Mouse (Mus musculus) limb, embryonic 10.5 days (tissue): ENCODE results near the gene Kif17. TPM values are rescaled to one million over a fixed set of nuclear protein-coding genes. Genes with fewer than 3 reads are reported as not detected.

Source experiments
- DNase-seq: peaks from one replicate; pipeline ENCODE4 v3.0.0-alpha.2; 2017; ENCODE audit warnings: low spot score
- H3K27ac ChIP-seq: fragments of 300-500 bp; sonication (generic); 2 replicates; pipeline ENCODE4 v1.5.1; 2016; ENCODE audit warnings: mild to moderate bottlenecking
- H3K27me3 ChIP-seq: fragments of 300-500 bp; sonication (generic); 2 replicates; pipeline ENCODE4 v1.6.1; 2016; ENCODE audit warnings: low read depth, mild to moderate bottlenecking; ENCODE audit not compliant: poor library complexity, severe bottlenecking
- H3K36me3 ChIP-seq: fragments of 300-500 bp; sonication (generic); 2 replicates; pipeline ENCODE4 v1.6.1; 2016; ENCODE audit warnings: mild to moderate bottlenecking, moderate library complexity
- H3K4me1 ChIP-seq: fragments of 300-500 bp; sonication (generic); 2 replicates; pipeline ENCODE4 v1.6.1; 2016
- H3K4me3 ChIP-seq: fragments of 300-500 bp; sonication (generic); 2 replicates; pipeline ENCODE4 v1.5.1; 2016; ENCODE audit warnings: mild to moderate bottlenecking, moderate library complexity
- H3K9me3 ChIP-seq: fragments of 300-500 bp; sonication (generic); replicated peaks from 2 replicates; pipeline ENCODE4 v1.6.1; 2016; ENCODE audit warnings: mild to moderate bottlenecking
- WGBS: fragments of 180-500 bp; shearing (Covaris S2); methylation state at CpG from one replicate; pipeline ENCODE4 v1.1.7; 2016; 5-methylcytosine and 5-hydroxymethylcytosine counted together
- polyA plus RNA-seq: library from polyadenylated mRNA; unstranded; fragments of >200 nt; fragmentation: Nextera tagmentation; extraction: Ambion mirVana; gene quantifications from 2 replicates; pipeline ENCODE4 v1.2.1, GENCODE M21; 2016

Gene Kif17
- polyA plus RNA-seq, 1 experiment from 2014 or later, result 0.99 TPM

DNA sequence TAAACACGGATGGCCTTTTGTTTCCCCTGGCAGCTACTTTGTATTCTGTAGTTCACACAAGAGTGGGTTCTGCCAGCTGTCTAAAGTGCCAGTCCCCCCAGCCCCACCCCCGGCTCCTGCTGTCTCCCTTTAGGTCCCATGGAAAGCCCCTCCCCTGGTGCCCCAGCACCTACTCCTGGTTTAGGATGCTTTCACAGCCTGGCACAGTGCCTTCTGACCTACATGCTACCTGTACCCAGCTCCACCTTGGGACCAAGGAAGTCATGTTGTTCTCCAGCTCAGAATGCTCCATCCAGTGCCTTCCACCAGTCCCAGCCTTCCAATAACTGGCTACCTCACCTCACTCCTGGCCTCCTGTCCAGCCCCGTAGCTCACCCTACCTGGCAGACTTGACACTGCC is 56.8 kb downstream of the Kif17 start:
- H3K27ac ChIP-seq, result no peak overlapping the region
- no peak overlapping the region for H3K4me3 ChIP-seq
- DNase-seq, result no peak
- no peaks in the 10 kb centered on the region for H3K27me3 ChIP-seq
- peaks cover 20% of the 10 kb centered on the region for H3K4me1 ChIP-seq
- 99% methylated on average over 3 of the region's 3 CpGs for WGBS
- peaks cover 57% of the 10 kb centered on the region for H3K36me3 ChIP-seq
- H3K9me3 ChIP-seq, result no peaks in the 10 kb centered on the region

DNA sequence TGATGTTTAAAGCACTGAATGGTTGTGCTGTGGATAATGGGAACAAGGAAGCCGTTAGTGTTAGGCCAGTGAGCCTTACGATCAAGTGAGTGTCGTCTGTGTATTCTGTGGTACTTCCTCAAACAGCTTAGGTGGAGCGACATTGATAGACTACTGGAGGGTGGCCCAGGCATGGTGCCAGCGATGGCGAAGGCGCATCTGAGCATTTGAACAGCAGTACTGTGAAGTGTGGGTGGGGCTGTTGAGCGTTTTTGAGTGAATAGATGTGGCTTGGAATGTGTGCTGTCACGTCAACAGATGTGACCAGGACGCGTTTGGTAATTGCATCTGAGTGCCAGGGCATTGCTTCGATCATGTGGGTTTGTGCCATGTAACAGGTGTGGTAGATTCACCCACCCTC is 57.5 kb downstream of the Kif17 start:
- H3K4me3 ChIP-seq, result no peak overlapping the region
- peaks cover 20% of the 10 kb centered on the region for H3K4me1 ChIP-seq
- no peak for DNase-seq
- WGBS, result 94% methylated on average over 12 of the region's 12 CpGs
- no peaks in the 10 kb centered on the region for H3K9me3 ChIP-seq
- H3K27ac ChIP-seq, result no peak overlapping the region
- H3K27me3 ChIP-seq, result no peaks in the 10 kb centered on the region
- peaks cover 64% of the 10 kb centered on the region for H3K36me3 ChIP-seq

DNA sequence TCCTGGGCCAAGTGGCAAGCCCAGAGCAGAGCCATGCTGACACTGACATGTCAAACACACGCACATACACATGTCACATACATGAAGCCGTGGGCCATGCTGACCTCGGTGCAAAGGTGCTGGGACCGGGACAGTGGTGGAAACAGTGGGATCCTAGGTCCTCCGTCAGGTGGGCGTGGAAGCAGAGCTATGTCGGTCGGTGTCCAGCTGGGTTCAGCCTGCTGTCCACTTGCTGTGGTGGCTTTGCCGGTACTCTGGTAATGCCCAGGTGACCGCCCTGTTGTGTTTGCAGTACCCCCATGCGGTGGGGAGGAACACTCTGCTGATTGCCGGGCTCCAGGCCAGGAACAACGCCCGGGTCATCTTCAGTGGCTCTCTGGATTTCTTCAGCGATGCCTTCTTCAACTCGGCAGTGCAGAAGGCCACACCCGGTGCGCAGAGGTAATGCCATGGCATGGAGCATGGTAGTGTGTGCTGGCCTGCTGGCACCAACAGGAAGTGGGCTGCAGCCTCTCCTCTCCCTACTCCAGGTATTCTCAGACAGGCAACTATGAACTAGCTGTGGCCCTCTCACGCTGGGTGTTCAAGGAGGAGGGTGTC is 60.2 kb downstream of the Kif17 start:
- Histone ChIP-seq H3K4me1 (peaks cover 7% of the 10 kb centered on the region), H3K9me3 (no peaks in the 10 kb centered on the region), H3K27ac (no peak overlapping the region), H3K4me3 (no peak overlapping the region), H3K36me3 (peaks cover 91% of the 10 kb centered on the region), H3K27me3 (no peaks in the 10 kb centered on the region)
- 95% methylated on average over 19 of the region's 19 CpGs for WGBS
- no peak for DNase-seq

DNA sequence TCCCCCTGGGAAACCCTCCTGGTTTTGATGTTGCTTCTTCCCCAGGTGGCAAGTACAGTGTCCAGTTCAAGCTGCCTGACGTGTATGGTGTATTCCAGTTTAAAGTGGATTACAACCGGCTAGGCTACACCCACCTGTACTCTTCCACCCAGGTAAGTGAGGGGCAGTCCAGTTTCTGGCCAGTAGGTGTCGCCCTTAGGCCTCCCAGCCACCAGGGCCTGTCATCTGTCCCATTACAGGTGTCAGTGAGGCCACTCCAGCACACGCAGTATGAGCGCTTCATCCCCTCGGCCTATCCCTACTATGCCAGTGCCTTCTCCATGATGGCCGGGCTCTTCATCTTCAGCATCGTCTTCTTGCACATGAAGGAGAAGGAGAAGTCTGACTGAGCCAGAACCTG is 61.4 kb downstream of the Kif17 start:
- 73% methylated on average over 8 of the region's 8 CpGs for WGBS
- Histone ChIP-seq H3K4me3 (no peak overlapping the region), H3K36me3 (peaks cover 100% of the 10 kb centered on the region), H3K4me1 (no peaks in the 10 kb centered on the region), H3K9me3 (no peaks in the 10 kb centered on the region), H3K27ac (no peak overlapping the region), H3K27me3 (no peaks in the 10 kb centered on the region)
- DNase-seq, result peak; percentile 48

GRCm38 (mm10) chr4:138312105-138312504 is 61.9 kb downstream of the Kif17 start:
- Histone ChIP-seq H3K9me3 (no peaks in the 10 kb centered on the region), H3K27ac (no peak overlapping the region), H3K4me1 (no peaks in the 10 kb centered on the region), H3K36me3 (peaks cover 100% of the 10 kb centered on the region), H3K27me3 (no peaks in the 10 kb centered on the region), H3K4me3 (no peak overlapping the region)
- WGBS, result 94% methylated on average over 3 of the region's 3 CpGs
- DNase-seq, result no peak

- no peaks in the 10 kb centered on the region for H3K4me1 ChIP-seq
- no peak for DNase-seq
- WGBS, result 92% methylated on average over 11 of the region's 11 CpGs
- no peaks in the 10 kb centered on the region for H3K9me3 ChIP-seq
- no peak overlapping the region for H3K27ac ChIP-seq
- no peak overlapping the region for H3K4me3 ChIP-seq
- H3K36me3 ChIP-seq, result peaks cover 100% of the 10 kb centered on the region
- no peaks in the 10 kb centered on the region for H3K27me3 ChIP-seq
These were observed 62.8 kb downstream of the Kif17 start for GRCm38 (mm10) chr4:138313021-138313420.

DNA sequence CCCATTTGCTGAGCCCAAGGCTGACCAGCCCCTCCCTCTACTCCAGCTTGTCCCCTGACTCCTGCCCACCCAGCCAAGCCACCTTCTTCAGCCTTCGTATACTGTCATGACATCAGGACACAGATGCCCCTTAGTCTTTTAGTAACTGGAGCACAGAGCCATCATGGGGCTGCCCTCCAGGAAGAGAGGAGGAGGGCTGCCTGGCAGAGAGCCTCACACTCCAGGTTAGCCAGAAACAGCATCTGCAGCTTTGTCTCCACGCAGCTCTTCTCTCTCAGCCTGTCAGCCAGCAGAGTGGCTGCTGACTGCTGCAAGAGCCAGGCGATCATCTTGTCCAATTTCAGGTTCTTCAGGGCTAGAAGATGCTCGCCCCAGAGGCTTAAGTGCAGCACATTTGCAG is 63.6 kb downstream of the Kif17 start:
- no peaks in the 10 kb centered on the region for H3K9me3 ChIP-seq
- H3K27ac ChIP-seq, result no peak overlapping the region
- H3K27me3 ChIP-seq, result no peaks in the 10 kb centered on the region
- no peak for DNase-seq
- no peak overlapping the region for H3K4me3 ChIP-seq
- peaks cover 93% of the 10 kb centered on the region for H3K36me3 ChIP-seq
- 89% methylated on average over 4 of the region's 4 CpGs for WGBS
- H3K4me1 ChIP-seq, result no peaks in the 10 kb centered on the region

- WGBS, result 76% methylated on average over 9 of the region's 9 CpGs
These were observed 65.5 kb downstream of the Kif17 start for GRCm38 (mm10) chr4:138315781-138316180.

DNA sequence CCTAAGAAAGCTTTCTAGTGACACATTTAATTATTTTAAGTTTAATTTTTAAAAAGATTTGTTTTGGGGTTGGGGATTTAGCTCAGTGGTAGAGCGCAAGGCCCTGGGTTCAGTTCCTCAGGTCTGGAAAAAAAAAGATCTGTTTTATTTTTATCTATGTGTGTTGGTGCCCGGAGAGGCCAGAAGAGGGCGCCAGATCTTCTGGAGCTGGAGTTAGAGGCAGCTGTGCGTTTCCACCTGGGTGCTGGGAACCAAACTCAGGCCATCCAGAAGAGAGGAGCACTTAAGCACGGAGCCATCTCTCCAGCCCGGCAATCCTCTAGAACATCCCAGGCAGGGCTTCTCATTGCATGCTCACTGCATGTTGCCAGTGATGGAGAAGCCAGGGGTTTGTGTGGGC is 66.1 kb downstream of the Kif17 start:
- H3K27ac ChIP-seq, result no peak overlapping the region
- no peak overlapping the region for H3K4me3 ChIP-seq
- no peaks in the 10 kb centered on the region for H3K4me1 ChIP-seq
- H3K36me3 ChIP-seq, result peaks cover 78% of the 10 kb centered on the region
- H3K9me3 ChIP-seq, result no peaks in the 10 kb centered on the region
- no peak for DNase-seq
- 90% methylated on average over 6 of the region's 6 CpGs for WGBS
- H3K27me3 ChIP-seq, result no peaks in the 10 kb centered on the region

More at GRCm38 (mm10) chr4:138315781-138316180, 65.5 kb downstream of the Kif17 start:
- peaks cover 84% of the 10 kb centered on the region for H3K36me3 ChIP-seq
- H3K4me3 ChIP-seq, result no peak overlapping the region
- H3K4me1 ChIP-seq, result no peaks in the 10 kb centered on the region
- H3K27me3 ChIP-seq, result no peaks in the 10 kb centered on the region
- no peaks in the 10 kb centered on the region for H3K9me3 ChIP-seq
- no peak overlapping the region for H3K27ac ChIP-seq
- peak; percentile 44 for DNase-seq

DNA sequence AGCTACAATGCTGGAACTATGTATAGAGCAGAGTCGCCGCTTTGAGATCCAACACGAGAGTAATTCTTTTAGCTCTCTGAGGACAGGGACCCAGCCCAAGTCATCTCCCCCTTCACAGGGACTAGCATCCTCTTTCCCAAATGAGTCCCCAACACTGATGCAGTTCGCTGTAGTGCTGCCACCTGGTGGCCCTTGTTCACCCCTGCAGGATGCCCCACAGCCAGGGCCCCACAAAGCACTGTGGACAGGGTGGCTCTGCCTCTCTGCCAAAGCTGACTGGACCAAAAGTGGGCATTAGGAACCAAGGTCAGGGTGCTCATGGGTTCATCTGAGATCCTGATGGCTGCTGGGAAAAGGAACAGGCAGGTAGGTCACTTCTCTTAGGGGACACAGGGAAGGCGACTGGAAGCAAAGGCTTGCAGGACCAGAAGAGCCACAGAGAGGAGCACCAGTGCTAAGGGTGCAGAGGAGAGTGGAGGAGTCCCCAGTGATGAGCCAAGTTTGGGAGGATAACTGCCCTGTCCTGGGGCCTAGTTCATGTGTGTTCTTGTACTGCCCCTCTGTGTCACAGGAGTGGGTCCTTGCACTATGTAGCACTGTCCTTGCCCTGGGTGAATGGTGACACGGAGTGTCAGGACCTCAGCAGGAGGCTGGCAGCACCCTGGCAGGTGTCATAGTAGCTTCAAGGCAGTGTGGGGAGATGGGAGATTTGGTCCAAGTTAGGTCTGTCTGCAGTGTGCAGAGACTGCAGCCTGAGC is 68.5 kb downstream of the Kif17 start:
- H3K9me3 ChIP-seq, result no peaks in the 10 kb centered on the region
- DNase-seq, result peak; percentile 75
- 58% methylated on average over 6 of the region's 6 CpGs for WGBS
- H3K27ac ChIP-seq, result no peak overlapping the region
- H3K4me3 ChIP-seq, result no peak overlapping the region
- no peaks in the 10 kb centered on the region for H3K27me3 ChIP-seq
- H3K36me3 ChIP-seq, result peaks cover 55% of the 10 kb centered on the region
- H3K4me1 ChIP-seq, result no peaks in the 10 kb centered on the region

DNA sequence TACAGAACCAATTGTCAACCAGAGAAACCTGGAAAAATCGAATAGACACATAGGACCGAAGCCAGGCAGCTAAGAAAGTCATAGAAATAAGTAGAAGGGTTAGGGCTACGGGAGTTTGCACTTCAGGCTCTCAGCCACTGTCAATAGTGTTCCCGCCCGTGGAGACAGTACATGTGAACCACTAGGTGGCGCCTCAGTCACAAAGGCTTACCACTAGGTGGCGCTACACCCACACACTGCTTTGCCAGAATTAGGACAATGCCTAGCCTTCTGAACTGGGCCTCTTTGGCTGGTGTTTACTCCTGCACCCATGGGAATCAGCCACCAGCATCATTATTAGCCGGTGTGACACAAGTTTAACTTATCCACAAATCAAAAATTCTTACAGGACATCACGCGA is 69.3 kb downstream of the Kif17 start:
- DNase-seq, result peak; percentile 91
- H3K4me1 ChIP-seq, result no peaks in the 10 kb centered on the region
- no peaks in the 10 kb centered on the region for H3K27me3 ChIP-seq
- H3K27ac ChIP-seq, result no peak overlapping the region
- no peak overlapping the region for H3K4me3 ChIP-seq
- 38% methylated on average over 10 of the region's 10 CpGs for WGBS
- H3K36me3 ChIP-seq, result peaks cover 46% of the 10 kb centered on the region
- H3K9me3 ChIP-seq, result no peaks in the 10 kb centered on the region

- Histone ChIP-seq H3K4me3 (no peak overlapping the region), H3K9me3 (no peaks in the 10 kb centered on the region), H3K27ac (no peak overlapping the region), H3K36me3 (peaks cover 34% of the 10 kb centered on the region), H3K27me3 (no peaks in the 10 kb centered on the region), H3K4me1 (peaks cover 6% of the 10 kb centered on the region; the same call in 1 of the 2 replicates)
- DNase-seq, result no peak
- WGBS, result 84% methylated on average over 11 of the region's 11 CpGs
These were observed 70.5 kb downstream of the Kif17 start for GRCm38 (mm10) chr4:138320711-138321110.

DNA sequence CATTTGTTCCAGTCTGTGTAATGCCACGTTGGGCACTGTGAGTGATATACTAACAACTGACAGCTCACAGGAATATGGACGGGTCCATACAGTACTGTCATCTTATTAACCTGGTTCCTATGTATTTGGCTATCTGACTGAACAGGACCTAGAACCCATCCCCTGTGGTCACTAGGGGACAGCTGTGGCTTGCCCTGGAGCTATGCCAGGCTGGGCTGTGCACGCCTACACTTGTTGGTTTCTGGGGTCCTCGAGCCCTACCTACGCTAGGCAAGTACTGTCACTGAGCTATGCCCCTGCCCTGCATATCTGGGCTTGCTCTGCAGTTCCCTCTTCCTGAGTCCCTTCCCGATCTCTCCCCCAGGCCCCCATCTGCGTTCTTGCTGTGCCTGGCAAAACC is 71.3 kb downstream of the Kif17 start:
- H3K9me3 ChIP-seq, result no peaks in the 10 kb centered on the region
- WGBS, result 77% methylated on average over 7 of the region's 7 CpGs
- peaks cover 13% of the 10 kb centered on the region for H3K4me1 ChIP-seq
- H3K4me3 ChIP-seq, result no peak overlapping the region
- H3K27me3 ChIP-seq, result no peaks in the 10 kb centered on the region
- no peak for DNase-seq
- peaks cover 27% of the 10 kb centered on the region for H3K36me3 ChIP-seq
- no peak overlapping the region for H3K27ac ChIP-seq
